Mouse (Mus musculus): ENCODE measurements around the gene Ank3. TPM values are rescaled to one million over a fixed set of nuclear protein-coding genes. Genes with fewer than 3 reads are reported as not detected.
"Not testable (repeated sequence)": the region's sequence is repeated elsewhere in the genome, so short reads cannot be mapped to it uniquely, and the experiment has no call there.

The Ank3 gene
- polyA plus RNA-seq (2012; rRNA removed), result 13.9 and 22.6 TPM in 2 replicates

DNA sequence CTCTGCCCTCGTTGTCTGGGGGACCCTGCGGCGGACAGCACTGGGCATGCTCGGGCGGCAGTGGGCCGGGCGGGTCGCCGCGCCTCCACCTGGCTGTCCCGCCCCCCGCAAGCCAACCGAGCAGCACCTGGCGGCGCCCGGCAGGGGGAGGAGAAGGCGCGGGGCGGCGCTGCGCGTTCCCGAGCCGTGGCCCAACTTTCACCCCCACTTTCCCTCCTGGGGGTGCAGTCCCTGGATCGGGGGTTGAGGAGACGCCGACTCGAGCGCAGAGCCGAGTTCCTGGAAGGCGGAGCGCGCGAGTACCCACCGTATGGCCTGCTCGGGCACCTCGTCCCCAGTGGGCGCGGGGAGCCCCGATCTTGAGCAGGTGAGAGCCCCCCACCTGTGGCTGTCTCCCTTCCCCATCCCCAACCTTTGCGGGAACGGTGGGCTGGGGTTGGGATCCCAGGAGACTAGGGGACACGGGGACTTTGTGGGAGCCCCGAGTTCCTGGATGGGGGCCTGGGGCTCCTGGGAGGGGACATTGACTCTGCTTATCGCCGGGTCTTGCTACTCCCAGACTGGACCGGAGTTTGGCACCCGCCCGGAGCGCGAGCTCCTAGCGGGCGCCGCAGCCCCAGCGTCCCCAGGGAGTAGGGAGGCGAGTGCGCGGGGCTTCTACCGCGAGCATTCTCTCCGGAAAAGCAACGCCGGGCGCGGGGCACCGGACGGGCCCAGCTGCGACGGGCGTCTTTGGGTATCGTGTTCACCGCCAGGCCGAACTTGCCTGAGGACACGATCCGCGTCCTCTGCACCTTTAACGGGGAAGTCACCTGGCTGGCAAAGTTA, at the start of gene Ank3:
Gene Ank3 (plus strand): TSS at position 11 of the 828 bp plus-strand sequence.
- no peak for DNase-seq (ENCODE audit: low read depth)

DNA sequence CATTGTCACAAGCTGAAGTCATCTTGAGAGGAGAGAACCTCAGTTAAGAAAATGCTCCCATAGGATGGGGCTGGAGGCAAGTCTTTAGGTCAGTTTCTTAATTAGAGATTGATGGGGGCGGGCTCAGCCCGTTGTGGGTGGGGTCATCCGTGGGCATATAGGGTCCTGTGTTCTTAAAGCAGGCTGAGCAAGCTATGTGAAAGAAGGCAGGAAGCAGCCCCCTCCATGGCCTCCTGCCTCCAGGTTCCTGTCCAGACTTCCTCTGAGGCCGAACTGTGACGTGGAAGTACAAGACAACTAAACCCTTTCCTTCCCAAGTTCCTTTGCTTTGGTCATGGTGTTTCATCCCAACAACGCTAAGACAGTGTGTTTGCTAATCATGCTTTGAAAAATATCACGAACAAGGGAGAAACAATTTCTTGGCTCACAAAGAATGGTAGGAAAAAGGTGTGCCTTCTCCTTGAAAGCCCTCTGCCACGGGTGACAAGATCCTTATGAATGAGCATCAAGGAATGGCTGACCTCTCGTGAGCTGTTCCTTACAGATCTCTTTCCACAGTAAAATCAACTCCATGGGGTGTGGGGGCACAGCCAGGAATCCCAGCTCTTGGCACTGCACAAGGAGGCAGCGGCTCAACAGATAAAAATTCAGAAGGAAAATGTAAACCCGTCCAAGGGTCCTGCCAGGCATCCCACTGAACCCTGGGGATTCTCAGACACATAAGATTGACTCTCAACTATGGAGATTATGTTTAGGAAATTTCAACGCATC, 47.3 kb upstream of the Ank3 start:
- no peak for DNase-seq (ENCODE audit: low read depth)

DNA sequence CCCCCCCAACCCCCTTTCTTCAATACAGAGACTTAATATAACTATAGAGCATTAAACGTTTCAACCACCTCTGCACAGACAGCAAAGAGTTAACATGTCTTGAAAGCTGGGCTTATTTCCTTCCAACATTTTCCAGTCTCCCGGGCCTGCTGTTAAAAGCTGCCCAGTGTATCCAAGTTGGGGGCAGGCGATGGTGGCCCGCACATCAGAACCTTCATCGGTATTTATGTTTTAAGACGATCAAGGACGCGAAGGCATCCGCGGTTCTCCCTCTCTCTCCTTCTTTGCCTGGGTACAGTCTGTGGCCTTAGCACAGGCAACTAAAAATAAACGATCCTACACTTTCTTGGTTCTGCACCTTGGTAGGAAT, 46.7 kb upstream of the Ank3 start:
- DNase-seq (ENCODE audit: low read depth), result no peak

DNA sequence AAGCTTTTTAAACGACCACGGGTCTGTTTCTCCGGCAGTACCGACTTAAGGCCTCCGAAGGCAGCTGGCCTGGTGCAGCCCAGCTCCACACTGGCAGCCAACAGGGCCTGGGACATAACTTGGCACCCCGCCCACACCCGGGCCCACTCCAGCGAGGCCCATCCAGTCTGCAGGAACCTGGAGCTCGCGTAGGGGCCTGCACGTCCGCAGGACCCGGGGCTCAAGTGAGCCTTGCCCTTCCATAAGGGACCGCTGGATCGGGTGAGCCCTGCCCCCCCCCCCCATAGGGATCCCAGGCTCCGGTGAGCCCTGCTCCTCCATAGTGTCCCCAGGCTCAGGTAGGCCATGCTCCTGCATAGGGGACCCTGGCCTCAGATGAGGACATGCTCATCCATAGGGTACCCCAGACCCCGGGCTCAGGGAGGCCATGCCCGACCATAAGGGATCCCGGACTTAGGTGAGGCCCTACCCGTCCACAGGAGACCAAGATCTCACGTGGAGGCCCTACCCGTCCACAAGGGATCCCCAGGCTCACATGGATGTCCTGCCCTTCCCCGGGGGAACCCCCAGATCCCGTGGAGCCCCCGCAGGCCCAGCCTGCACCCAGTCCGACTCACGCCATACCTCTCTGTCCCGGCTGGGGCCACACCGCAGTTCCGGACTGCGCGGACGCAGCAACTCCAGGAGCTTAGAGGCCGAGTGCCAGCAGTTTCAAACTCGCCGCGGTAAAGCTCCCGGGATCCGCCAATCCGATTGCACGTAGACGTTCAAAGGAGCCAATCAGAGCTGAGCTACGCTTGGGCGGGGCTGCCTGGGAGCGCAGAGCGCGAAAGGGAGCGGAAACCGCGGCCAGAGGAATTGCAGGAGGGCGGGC, 46.1 kb upstream of the Ank3 start, which contains the start of gene Cdk1:
Gene Cdk1 (minus strand): TSS at position 727 of the 874 bp plus-strand sequence.
- DNase-seq (ENCODE audit: low read depth), result peak; percentile 67

DNA sequence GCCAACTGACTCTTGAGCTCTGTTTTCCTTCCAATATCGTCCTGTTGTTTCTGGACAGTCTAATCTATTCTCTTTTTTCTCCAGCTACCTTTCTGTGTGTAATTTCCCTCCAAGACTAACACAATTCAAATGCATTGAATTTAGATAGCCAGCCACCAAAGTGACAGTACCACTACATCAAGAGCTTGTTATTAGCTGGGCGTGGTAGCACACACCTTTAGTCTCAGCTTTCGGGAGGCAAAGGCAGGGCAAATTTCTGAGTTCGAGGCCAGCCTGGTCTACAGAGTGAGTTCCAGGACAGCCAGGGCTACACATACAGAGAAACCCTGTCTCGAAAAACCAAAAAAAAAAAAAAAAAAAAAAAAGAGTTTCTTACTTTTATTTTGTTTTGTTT, 45.5 kb upstream of the Ank3 start:
- not testable (repeated sequence) for DNase-seq (ENCODE audit: low read depth)

DNA sequence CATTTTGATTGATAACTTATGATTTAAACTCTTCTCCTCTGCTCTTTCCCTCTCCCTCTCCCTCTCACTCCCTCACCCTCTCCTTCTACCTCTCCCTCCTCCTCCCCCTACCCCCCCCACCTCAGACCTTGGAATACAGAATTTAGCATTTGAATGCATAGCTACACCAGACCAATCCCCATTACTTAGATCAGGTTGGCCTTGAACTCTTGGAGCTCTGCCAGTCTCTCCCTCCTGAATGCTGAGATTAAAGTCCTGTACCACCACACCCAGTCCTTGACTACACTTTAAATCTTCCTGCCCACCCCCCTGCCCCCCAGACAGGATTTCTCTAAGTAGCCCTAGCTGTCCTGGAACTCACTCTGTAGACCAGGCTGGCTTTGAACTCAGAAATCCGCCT, 38.9 kb upstream of the Ank3 start:
- no peak for DNase-seq (ENCODE audit: low read depth)

DNA sequence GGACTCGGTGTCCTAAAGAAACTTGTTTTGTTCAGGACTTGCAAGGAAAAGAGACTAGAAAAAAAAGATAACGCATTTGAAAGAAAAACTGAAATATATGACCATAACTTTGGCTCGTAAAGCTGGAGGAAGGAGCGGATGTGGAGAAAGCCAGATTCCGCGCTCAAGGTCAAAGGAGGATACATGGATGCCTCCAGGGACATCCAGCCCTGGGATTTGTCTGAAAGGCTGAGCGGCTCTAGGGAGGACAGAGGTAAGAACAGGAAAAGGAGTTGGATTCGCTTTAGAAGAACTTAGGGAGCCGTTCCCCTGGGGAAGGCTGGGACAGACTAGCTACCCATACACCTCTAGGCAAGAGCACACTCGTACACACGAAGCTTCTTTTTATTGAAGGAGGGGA, 32.4 kb upstream of the Ank3 start:
- no peak for DNase-seq (ENCODE audit: low read depth)

DNA sequence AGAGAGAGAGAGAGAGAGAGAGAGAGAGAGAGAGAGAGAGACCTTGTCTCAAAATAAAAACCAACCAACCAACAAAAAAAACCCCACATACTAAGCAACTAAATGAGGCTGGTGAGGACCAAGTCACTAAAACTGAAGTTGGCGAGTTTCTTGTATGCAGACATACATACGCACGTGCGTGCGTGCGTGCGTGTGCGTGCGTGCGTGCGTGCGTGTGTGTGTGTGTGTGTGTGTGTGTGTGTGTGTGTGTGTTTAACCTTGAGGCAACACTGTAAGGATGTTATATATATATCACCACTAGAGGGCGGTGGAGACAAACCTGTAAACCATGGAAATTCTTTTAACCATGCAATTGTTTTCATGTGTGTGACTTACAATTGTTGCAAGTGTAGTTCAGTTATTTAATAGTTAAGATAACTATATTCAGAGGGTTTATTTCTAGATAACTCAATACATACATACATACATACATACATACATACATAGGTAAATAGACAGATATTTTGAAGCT, 31.6 kb upstream of the Ank3 start:
- no peak for DNase-seq (ENCODE audit: low read depth)

DNA sequence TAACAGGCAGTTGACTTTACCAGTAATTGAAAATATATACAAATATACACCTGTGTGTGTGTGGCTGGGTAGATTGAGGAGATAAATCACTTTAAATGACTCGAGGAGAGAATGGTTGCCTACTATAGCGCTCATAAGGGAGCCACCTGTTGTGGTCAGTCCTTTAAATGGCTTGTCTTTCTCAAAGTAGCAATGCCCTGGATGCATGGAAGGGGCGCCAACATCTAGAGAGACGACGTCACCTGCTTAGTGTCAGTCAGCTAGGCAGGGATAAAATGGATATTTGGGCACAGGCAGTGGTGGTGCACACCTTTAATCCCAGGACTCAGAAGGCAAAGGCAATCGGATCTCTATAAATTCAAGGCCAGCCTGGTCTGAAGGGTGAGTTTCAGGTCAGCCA, 29.3 kb upstream of the Ank3 start:
- DNase-seq (ENCODE audit: low read depth), result no peak

DNA sequence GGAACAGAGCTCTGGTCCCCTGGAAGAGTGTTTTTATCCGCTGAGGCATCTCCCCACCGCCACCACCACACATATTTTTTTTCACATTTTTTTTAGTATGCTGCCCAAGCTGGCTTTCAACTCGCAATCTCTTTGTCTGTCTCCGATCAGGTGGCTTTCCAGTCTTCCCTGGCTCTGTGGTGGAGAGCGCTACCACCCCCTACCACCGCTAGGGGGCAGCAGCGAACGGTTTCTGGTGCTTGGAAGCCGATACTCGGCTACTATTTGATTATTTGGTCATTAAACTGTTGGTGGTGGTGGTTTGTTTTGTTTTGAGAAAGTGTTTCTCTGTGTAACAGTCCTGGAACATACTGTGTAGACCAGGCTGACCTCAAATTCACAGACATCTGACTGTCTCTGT, 27.1 kb upstream of the Ank3 start:
- DNase-seq (ENCODE audit: low read depth), result no peak

DNA sequence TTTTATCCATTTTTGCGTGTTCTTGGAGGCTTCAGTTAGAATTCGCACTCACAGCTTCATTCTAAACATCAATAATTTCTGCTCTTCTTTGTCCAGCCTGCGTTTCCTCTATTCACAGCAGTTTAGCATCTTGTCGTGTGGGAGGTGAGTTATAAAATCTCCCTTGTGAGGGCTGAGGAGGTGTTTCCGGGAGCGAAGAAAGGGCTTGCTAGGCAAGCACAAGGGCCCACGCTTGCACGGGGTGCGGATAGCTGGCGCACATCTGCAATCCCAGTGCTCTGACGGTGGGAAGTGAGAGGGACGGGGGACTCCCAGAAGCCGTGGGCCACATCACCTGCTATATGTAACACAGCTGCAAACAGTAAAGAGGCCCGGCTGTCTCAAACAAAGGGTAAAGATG, 26.5 kb upstream of the Ank3 start:
- DNase-seq (ENCODE audit: low read depth), result no peak

DNA sequence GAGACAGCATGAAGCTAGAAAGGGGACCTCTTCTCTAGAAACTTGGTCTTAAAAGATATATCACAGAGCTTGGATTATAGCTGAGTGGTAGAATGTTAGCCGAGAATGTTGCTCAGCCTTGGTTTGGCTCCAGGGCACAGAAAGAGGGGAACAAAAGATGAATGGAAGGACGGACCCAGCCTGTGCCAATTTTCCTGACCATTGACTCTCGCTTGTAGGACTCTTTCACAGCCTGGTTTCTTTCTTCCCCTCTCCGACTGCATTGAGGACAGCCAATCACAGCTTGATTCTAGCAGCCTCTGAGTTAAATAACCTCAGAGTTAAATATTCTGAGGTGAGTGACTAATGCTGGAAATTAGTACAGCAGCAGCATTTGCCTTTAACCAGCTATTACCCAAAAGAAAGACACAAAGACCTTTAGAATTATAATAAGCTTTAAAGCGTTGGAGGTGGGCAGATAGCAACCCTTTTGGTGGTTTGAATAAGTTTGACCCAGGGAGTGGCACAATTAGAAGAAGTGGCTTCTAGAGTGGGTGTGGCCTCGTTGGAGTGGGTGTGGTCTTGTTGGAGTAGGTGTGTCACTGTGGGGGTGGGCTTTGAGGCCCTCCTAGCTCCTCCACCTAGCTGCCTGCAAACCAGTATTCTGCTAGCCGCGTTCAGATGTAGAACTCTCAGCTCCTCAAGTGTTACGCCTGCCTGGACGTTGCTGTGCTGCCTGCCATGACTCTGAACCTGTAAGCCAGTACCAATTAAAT, 24.6 kb upstream of the Ank3 start:
- DNase-seq (ENCODE audit: low read depth), result no peak

DNA sequence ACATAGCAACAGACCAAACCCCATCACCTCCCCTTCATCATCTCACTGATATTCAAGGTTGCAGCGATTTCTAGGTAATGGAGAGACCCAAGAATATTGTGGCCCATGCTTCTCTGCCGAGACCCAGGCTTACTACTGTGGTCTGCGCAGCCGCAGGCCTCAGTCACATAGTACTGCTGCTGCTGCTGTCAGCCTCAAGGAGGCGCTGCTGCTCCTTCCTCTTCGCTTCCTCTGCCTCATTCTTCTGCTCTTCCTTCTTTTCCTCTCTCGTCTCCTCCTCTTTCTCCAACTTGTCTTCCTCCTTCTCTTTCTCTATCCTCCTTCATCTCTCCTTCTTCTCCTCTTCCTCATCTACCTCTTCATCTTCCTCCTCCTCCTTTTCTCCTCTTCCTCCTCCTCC, 23.4 kb upstream of the Ank3 start:
- DNase-seq (ENCODE audit: low read depth), result no peak

DNA sequence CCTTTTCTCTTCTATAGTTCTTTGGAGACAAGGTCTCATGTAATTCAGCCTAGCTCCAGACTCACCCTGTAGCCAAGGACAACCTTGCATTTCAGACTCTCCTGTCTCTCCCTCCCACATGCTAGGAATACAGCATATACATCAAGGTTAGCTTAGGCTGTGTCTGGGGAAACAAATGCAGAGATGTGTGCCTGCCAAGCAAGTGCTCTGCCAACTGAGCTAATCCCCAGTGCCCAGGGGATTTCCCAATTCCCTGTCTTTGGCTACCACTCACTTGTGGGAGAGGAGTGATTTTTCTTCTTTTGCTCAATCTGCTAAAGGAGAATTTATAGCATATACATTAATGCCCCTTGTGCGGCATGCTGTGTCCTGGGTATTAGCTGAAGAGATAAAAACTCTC, 15.4 kb upstream of the Ank3 start:
- peak; percentile 79 for DNase-seq (ENCODE audit: low read depth)

DNA sequence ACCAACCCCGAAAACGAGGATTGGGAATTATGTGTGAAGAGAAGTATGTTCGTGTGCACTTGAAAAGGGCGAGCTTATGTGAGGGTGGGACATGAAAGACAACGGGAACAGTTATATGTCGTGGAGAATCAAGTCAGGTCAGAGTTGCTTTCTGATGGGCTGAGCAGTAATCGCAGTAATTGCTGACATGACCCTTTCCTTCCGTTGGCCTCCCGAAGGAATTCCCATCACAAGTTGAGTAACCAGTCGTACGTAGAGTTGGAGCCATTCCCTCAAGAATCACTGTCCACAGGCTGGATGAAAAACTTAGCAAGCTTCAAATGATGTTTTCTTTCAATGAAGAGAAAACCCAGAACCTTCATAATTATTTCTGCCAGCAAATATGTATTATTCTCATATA, 13.9 kb upstream of the Ank3 start:
- DNase-seq (ENCODE audit: low read depth), result no peak

DNA sequence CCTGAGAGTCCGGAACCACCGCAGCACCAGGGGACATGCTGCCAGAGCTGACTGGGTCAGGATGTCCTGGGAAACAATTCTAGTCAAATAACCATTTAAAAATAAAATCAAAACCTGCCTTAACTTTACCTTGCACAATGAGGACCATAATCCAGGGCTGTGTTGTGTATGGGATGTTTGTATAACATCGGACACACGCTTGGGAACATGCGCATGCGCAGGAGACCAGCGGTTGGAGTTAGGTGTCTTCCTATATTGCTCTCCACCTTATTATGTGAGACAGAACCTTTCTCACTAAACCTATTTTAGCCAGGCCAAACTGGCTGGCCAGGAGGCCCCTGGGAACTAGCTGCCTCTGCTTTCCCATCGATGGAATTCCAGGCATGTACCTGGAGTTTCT, 13.4 kb upstream of the Ank3 start:
- no peak for DNase-seq (ENCODE audit: low read depth)

DNA sequence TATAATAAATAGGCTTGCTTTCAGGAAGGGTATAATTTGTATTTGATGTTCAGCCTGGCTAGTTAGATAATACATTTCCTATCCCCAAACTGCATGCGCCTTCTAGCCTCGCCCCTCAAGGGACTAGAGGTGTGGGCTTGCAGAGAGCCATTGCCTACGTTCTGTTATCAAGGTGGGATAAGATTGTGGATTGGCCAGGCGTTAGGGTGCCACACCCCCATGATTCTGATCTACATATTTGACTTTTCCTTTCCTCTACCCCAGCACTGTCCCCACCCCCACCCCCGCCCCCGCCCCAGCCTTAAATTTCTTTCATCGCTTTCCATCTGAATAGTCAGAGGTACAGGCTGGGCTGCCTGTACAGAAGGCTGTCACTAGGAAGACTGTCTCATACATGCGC, 11.8 kb upstream of the Ank3 start:
- no peak for DNase-seq (ENCODE audit: low read depth)

DNA sequence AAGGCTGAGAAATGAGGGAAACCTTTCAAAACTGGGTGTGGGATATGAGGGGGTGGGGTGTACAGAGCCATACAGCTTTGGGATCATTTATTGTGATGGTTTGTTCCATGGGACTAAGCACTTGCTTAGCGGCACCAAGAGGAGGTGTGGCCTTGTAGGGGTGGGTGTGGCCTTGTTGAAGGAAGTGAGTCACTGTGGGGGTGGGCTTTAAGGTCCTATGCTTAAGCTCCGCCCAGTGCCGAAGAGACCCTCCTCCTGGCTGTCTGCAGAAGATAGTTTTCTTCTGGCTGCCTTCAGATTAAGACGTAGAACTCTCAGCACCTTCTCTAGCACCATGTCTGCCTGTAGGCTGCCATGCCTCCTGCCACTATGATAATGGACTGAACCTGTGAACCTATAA, 9.1 kb upstream of the Ank3 start:
- DNase-seq (ENCODE audit: low read depth), result no peak

DNA sequence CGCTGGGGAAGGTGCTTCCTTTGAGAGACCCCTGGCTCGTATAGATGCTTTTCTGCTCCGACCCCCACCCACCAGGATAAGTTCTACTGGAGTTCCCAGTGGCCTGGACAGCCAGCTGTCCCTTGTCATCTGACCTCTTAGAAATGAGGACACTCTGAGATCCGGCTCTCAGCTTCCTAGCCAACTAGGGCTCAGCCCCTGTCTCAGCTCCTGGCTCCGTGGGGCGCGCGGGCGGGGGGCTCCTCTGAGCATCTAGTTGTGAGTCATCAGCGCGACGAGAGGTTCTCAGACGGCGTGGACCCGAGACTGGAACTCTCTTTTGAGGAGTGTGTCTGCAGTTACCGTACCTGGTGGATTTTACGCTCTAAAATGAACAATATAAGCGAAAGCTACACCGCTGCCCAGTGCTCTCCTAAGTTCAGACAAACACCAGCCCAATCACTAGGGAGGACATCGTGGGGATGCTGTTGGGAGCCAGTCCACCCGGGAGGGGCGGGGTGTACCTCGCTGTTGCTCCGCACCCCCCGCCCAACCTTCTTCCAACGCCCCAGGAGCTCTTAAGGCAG, 293 bp upstream of the Ank3 start:
- no peak for DNase-seq (ENCODE audit: low read depth)

DNA sequence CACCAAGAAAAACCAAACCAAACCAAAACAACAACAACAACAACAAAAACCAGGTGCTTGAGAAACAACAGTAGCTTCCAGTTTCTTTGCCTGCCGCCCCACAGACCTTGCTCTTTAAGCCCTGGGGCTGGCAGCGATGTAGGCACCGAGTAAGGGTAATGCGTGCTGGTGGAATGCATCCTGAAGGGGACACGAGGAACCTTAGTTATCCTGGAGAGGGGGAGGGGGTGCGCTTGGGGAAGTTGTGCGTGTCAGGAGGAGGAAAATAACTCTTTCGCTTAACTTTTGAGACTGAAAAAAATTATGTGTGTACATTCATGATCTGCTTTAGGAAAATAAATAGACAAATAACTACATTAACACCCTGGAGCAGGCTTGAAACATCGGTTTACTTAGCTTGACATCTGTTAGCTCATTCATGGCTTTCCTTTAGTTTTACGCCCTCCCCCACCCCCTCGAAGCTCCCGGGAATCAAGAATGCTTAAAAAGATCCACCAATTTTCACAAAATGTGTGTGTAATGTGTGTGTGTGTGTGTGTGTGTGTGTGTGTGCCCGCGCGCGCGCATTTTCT, 1.3 kb downstream of the Ank3 start:
- DNase-seq (ENCODE audit: low read depth), result no peak

DNA sequence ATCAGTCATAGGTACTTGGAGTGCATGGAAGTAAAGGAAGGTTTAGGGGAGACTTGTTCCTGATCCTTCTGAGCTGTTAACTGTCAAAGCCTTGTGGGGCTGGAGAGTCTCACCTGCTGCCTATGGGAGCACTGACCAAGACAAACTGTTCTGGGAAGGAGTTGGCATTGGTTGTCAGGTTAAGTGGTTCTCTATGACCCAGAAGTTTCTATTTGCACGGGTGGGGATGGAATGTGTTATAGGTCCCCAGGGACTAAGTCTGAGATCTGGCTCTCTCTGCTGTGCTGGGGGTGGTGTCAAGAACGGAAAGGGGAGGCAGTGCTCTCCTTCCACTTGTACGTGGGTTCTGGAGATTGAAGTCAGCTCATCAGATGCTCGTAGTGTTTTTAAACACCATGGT, 6.9 kb downstream of the Ank3 start:
- no peak for DNase-seq (ENCODE audit: low read depth)
